Mouse (Mus musculus): ENCODE measurements around the gene Cdkal1. TPM values are rescaled to one million over a fixed set of nuclear protein-coding genes. Genes with fewer than 3 reads are reported as not detected.
A peak's percentile ranks its signal among the peaks of the same experiment; 100 is the strongest.

The Cdkal1 gene
- total and polyA plus RNA-seq, 3 experiments = 3.9 to 30.3 (median 29.9) TPM

DNA sequence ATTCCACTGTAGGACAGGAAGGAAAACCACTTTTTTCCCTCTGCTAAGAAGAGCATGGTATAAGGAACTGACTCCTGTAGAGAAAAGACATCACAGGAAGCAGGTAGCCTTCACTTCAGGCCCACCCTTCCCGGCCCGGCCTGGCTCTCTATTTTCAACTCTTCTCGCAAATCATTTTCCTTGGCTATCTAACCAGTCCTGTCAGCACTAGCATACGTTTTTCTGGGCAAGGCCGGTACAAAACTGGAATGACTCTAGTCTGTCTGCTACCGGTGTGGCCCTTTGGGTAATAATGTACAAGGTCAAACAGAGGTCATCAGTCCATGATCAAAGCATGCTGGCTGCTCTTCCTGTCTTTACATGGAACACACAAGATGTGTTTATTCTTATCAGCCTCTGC is 81.9 kb downstream of the Cdkal1 start:
- Histone ChIP-seq H3K27me3 (ENCODE audit: control insufficient read depth, insufficient read depth, low read length) (no peaks in the 10 kb centered on the region), H3K79me2 (replicated peaks; ENCODE audit: control insufficient read depth, insufficient read depth, low read length) (no peaks in the 10 kb centered on the region), H3K4me1 (ENCODE audit: control insufficient read depth, insufficient read depth, low read length) (peaks cover 11% of the 10 kb centered on the region), H3K27ac (no peak overlapping the region), H3K36me3 (ENCODE audit: control insufficient read depth, insufficient read depth, low read length) (peaks cover 5% of the 10 kb centered on the region), H3K4me3 (no peak overlapping the region), H3K9ac (ENCODE audit: low read depth, low read length) (no peak overlapping the region)
- intact Hi-C loops (cut with DNase I) = no loop called here
- 11% methylated on average over 6 of the region's 6 CpGs for WGBS
- no peak for DNase-seq
- TF ChIP-seq EP300 (IDR thresholded peaks at IDR 0.05; ENCODE audit: insufficient read depth, low read depth, low read length) (no peak), POLR2A (IDR thresholded peaks at IDR 0.05; ENCODE audit: insufficient read depth, low read depth, low read length) (no peak), CTCF (IDR thresholded peaks at IDR 0.05) (no peak)

DNA sequence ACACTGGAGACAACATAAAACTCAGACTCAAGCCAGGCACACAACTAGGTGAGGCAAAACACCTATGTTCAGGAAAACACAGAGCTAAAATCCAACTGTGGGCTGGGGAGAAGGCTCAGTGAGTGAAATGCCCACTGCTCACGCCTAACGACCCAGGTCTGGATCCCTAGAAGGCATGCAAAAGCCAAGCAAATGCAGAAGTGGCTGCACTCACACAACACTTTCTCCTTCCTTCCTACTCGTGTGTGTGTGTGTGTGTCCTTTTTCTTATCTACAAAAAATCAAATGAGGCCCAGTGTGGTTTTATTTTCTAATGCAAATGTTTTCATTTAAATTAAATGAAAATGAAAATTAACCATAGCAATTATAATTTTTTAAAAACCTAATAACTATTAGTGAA is 82.5 kb downstream of the Cdkal1 start:
- Histone ChIP-seq H3K4me3 (no peak overlapping the region), H3K4me1 (ENCODE audit: control insufficient read depth, insufficient read depth, low read length) (peaks cover 11% of the 10 kb centered on the region), H3K79me2 (replicated peaks; ENCODE audit: control insufficient read depth, insufficient read depth, low read length) (no peaks in the 10 kb centered on the region), H3K27me3 (ENCODE audit: control insufficient read depth, insufficient read depth, low read length) (no peaks in the 10 kb centered on the region), H3K36me3 (ENCODE audit: control insufficient read depth, insufficient read depth, low read length) (peaks cover 5% of the 10 kb centered on the region), H3K9ac (ENCODE audit: low read depth, low read length) (no peak overlapping the region), H3K27ac (no peak overlapping the region)
- intact Hi-C loops (cut with DNase I) = no loop called here
- 74% methylated on average over 3 of the region's 3 CpGs for WGBS
- no peak for TF ChIP-seq EP300 (IDR thresholded peaks at IDR 0.05; ENCODE audit: insufficient read depth, low read depth, low read length)
- no peak for TF ChIP-seq POLR2A (IDR thresholded peaks at IDR 0.05; ENCODE audit: insufficient read depth, low read depth, low read length)
- no peak for TF ChIP-seq CTCF (IDR thresholded peaks at IDR 0.05)
- DNase-seq = no peak

DNA sequence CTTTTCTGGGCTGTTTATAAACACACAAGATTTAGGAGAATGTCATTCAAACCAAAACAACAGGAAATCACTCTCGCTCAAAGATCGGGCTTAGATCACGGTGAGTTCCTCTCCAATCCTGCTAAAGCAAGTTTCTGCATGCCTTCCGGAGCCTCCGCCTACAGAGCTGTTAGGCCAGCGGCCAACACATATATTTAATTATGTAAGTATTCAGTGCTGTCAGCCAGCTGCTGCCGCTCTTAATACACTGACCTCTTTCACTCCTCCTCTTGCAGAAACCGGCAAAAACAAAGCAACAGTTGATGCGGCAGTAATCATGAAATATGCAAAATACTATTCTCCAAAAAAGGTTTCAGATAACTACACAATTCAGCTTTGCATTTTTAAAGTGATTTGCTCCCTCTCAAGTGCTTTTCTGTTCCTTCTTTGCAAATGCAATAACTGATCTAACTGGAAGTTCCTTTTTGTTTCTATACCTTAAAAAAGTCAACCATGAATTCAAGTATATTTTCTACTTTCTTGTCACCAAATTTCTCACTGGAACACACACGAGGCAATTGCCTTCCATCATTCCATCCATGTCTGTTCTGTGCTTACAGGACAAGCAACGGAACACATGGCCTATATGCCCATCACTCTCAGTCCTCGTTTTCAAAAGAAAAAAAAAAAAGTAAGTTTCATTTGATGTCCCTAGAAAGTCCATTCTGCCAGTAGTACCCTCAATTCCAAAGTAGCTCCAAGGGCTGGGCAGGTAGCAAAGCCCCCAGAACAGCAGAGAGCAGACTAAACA is 85.6 kb downstream of the Cdkal1 start:
- H3K27ac ChIP-seq = no peak overlapping the region
- intact Hi-C loops (cut with DNase I) = no loop called here
- H3K36me3 ChIP-seq (ENCODE audit: control insufficient read depth, insufficient read depth, low read length) = peaks cover 5% of the 10 kb centered on the region
- 0 out of 2 replicates have a peak overlapping the region, but pooled peaks have one; percentile 15 for H3K4me3 ChIP-seq
- H3K9ac ChIP-seq (ENCODE audit: low read depth, low read length) = no peak overlapping the region
- H3K79me2 ChIP-seq (replicated peaks; ENCODE audit: control insufficient read depth, insufficient read depth, low read length) = no peaks in the 10 kb centered on the region; the same call in 1 of the 2 replicates
- H3K27me3 ChIP-seq (ENCODE audit: control insufficient read depth, insufficient read depth, low read length) = no peaks in the 10 kb centered on the region
- 19% methylated on average over 12 of the region's 12 CpGs for WGBS
- peak in 1 of 2 experiments; percentile 41 for DNase-seq
- TF ChIP-seq EP300 (IDR thresholded peaks at IDR 0.05; ENCODE audit: insufficient read depth, low read depth, low read length) (no peak), POLR2A (IDR thresholded peaks at IDR 0.05; ENCODE audit: insufficient read depth, low read depth, low read length) (no peak), CTCF (IDR thresholded peaks at IDR 0.05) (no peak)
- peaks cover 11% of the 10 kb centered on the region for H3K4me1 ChIP-seq (ENCODE audit: control insufficient read depth, insufficient read depth, low read length)

DNA sequence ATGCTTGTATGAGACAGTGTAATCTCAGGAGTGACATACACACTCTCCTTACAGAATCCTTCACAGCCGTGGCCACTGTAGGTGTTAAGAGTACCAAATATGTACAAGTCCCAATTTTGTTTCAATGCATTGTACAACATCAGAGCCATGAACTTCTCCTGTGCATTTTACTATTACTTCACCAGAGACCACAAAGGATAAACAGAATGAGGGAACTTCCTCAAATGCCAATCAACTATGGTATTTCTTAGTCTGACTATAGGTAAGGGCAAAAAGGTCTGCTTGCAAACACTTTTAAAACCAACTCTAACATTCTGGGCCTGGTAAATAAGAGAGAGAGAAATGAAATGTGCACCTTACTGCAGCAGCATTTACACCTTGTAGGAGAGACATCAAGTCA is 87.4 kb downstream of the Cdkal1 start:
- intact Hi-C loops (cut with DNase I) = no loop called here
- WGBS = 81% methylated on average over 1 of the region's 1 CpGs
- Histone ChIP-seq H3K36me3 (ENCODE audit: control insufficient read depth, insufficient read depth, low read length) (no peaks in the 10 kb centered on the region; the same call in none of the 2 replicates), H3K79me2 (replicated peaks; ENCODE audit: control insufficient read depth, insufficient read depth, low read length) (no peaks in the 10 kb centered on the region; the same call in 1 of the 2 replicates), H3K9ac (ENCODE audit: low read depth, low read length) (no peak overlapping the region), H3K4me3 (no peak overlapping the region), H3K27me3 (ENCODE audit: control insufficient read depth, insufficient read depth, low read length) (no peaks in the 10 kb centered on the region), H3K27ac (no peak overlapping the region), H3K4me1 (ENCODE audit: control insufficient read depth, insufficient read depth, low read length) (peaks cover 7% of the 10 kb centered on the region)
- no peak for TF ChIP-seq EP300 (IDR thresholded peaks at IDR 0.05; ENCODE audit: insufficient read depth, low read depth, low read length)
- no peak for TF ChIP-seq CTCF (IDR thresholded peaks at IDR 0.05)
- no peak for TF ChIP-seq POLR2A (IDR thresholded peaks at IDR 0.05; ENCODE audit: insufficient read depth, low read depth, low read length)
- DNase-seq = no peak

DNA sequence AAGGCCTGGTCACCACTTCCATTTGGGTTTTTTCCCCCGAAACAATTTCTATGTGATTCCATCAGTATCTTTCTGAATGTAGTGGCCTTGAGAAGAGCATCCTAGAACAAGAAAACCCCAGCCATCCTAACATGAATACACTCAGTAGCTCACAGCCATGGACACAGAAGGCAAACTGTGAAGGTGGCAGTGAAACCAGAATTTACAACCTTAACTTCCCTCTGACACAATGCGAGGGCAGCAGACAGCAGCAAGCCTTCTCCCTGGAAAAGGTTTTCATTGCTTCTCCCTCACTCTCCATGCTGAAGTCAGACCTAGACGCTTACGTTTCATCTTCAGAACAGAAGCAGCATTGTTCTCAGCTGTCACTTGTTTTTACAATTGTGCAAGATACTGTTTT is 87.9 kb downstream of the Cdkal1 start:
- no peak for DNase-seq
- no peaks in the 10 kb centered on the region; the same call in none of the 2 replicates for H3K36me3 ChIP-seq (ENCODE audit: control insufficient read depth, insufficient read depth, low read length)
- H3K27me3 ChIP-seq (ENCODE audit: control insufficient read depth, insufficient read depth, low read length) = no peaks in the 10 kb centered on the region
- H3K4me1 ChIP-seq (ENCODE audit: control insufficient read depth, insufficient read depth, low read length) = peaks cover 7% of the 10 kb centered on the region
- 79% methylated on average over 4 of the region's 4 CpGs for WGBS
- no peak overlapping the region for H3K9ac ChIP-seq (ENCODE audit: low read depth, low read length)
- H3K27ac ChIP-seq = no peak overlapping the region
- no peak overlapping the region for H3K4me3 ChIP-seq
- intact Hi-C loops (cut with DNase I) = no loop called here
- H3K79me2 ChIP-seq (replicated peaks; ENCODE audit: control insufficient read depth, insufficient read depth, low read length) = no peaks in the 10 kb centered on the region; the same call in 1 of the 2 replicates
- no peak for TF ChIP-seq EP300 (IDR thresholded peaks at IDR 0.05; ENCODE audit: insufficient read depth, low read depth, low read length)
- TF ChIP-seq CTCF (IDR thresholded peaks at IDR 0.05) = no peak
- no peak for TF ChIP-seq POLR2A (IDR thresholded peaks at IDR 0.05; ENCODE audit: insufficient read depth, low read depth, low read length)

DNA sequence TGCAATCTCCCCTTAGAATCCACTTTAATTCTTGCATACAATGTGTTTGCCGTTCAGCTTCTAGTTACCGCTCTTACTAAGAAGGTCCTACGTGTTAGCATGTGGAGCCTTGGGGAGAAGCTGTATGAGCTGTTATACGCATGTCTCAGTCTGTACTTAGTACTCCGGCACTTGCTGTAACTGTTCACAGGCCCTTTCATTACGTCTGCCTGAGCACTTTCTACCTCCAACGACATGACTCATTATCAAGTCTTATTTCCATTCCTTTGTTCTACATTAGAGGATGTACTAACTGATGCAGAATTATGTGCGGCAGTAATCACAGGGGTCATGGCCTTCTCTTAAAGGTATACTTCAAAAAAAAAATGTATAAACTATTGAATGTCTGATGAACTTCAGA is 89.1 kb downstream of the Cdkal1 start:
- Histone ChIP-seq H3K9ac (ENCODE audit: low read depth, low read length) (no peak overlapping the region), H3K4me1 (ENCODE audit: control insufficient read depth, insufficient read depth, low read length) (peaks cover 7% of the 10 kb centered on the region), H3K27me3 (ENCODE audit: control insufficient read depth, insufficient read depth, low read length) (no peaks in the 10 kb centered on the region), H3K36me3 (ENCODE audit: control insufficient read depth, insufficient read depth, low read length) (no peaks in the 10 kb centered on the region; the same call in none of the 2 replicates), H3K4me3 (no peak overlapping the region), H3K27ac (no peak overlapping the region), H3K79me2 (replicated peaks; ENCODE audit: control insufficient read depth, insufficient read depth, low read length) (no peaks in the 10 kb centered on the region; the same call in 1 of the 2 replicates)
- no peak for DNase-seq
- TF ChIP-seq EP300 (IDR thresholded peaks at IDR 0.05; ENCODE audit: insufficient read depth, low read depth, low read length) (no peak), POLR2A (IDR thresholded peaks at IDR 0.05; ENCODE audit: insufficient read depth, low read depth, low read length) (no peak), CTCF (IDR thresholded peaks at IDR 0.05) (no peak)
- intact Hi-C loops (cut with DNase I) = no loop called here
- 75% methylated on average over 8 of the region's 8 CpGs for WGBS
